Mouse (Mus musculus) CH12.LX (cell line): ENCODE measurements around the gene Creld2.

ENCODE experiments used
- CTCF ChIP-seq, 2 experiments: IDR thresholded peaks in 1 of 2; conservative IDR thresholded peaks in 1 of 2; 2 replicates each; pipeline ENCODE4 v1.5.1; 2011 to 2012; ENCODE audit warnings: low read depth in 2 of 2, low read length in 2 of 2, improper control_type of control experiment in 1 of 2, inconsistent platforms in 1 of 2, mild to moderate bottlenecking in 1 of 2, moderate library complexity in 1 of 2
- JUND ChIP-seq: conservative IDR thresholded peaks from 2 replicates; pipeline ENCODE4 v1.6.1; 2011; ENCODE audit warnings: low read depth, low read length, improper control_type of control experiment
- KAT2A ChIP-seq: IDR thresholded peaks from 2 replicates; pipeline ENCODE4 v1.6.1; 2012; ENCODE audit warnings: low read length, improper control_type of control experiment, inconsistent platforms; ENCODE audit not compliant: insufficient replicate concordance
- POLR2A ChIP-seq: IDR thresholded peaks from 2 replicates; pipeline ENCODE4 v1.6.1; 2011; ENCODE audit warnings: low read depth, mild to moderate bottlenecking, improper control_type of control experiment, low read length
- POLR2AphosphoS2 ChIP-seq: IDR thresholded peaks from 2 replicates; pipeline ENCODE4 v1.6.1; 2011; ENCODE audit warnings: low read depth, low read length, improper control_type of control experiment
- SIN3A ChIP-seq: IDR thresholded peaks from 2 replicates; pipeline ENCODE4 v1.6.1; 2012; ENCODE audit warnings: low read length, improper control_type of control experiment, inconsistent platforms
- UBTF ChIP-seq: IDR thresholded peaks from 2 replicates; pipeline ENCODE4 v1.6.1; 2012; ENCODE audit warnings: low read depth, mild to moderate bottlenecking, inconsistent platforms, low read length, improper control_type of control experiment, moderate library complexity

- no peak for TF ChIP-seq SIN3A
- TF ChIP-seq UBTF = no peak
- no peak for TF ChIP-seq JUND
- no peak for TF ChIP-seq CTCF (conservative IDR thresholded peaks at IDR 0.05 in 1 of 2, IDR thresholded peaks at IDR 0.05 in 1 of 2; ENCODE audit: low read depth in 2 of 2, low read length in 2 of 2)
- no peak for TF ChIP-seq POLR2AphosphoS2
- TF ChIP-seq POLR2A = no peak
- no peak for TF ChIP-seq KAT2A
Observed at GRCm38 (mm10) chr15:88799950-88800371, 19.5 kb upstream of the Creld2 start.
